Mouse (Mus musculus) large intestine, adult 2 months (tissue): ENCODE measurements around the gene Kcnh2. TPM values are rescaled to one million over a fixed set of nuclear protein-coding genes. Genes with fewer than 3 reads are reported as not detected.

ENCODE experiments used
- DNase-seq: peaks from one replicate; pipeline ENCODE4 v3.0.0-alpha.2; 2012; ENCODE audit warnings: low read depth, low spot score
- WGBS: fragments of 180-500 bp; shearing (Covaris S2); methylation state at CpG from one replicate; pipeline ENCODE4 v1.1.7; 2018; 5-methylcytosine and 5-hydroxymethylcytosine counted together
- polyA plus RNA-seq: library from polyadenylated mRNA; depleted of rRNA; stranded (reverse); fragments of >200 nt; gene quantifications from 2 replicates; pipeline ENCODE4 v1.2.3, GENCODE M21; 2012

Gene Kcnh2
- polyA plus RNA-seq, 1 experiment = 17.6 TPM

DNA sequence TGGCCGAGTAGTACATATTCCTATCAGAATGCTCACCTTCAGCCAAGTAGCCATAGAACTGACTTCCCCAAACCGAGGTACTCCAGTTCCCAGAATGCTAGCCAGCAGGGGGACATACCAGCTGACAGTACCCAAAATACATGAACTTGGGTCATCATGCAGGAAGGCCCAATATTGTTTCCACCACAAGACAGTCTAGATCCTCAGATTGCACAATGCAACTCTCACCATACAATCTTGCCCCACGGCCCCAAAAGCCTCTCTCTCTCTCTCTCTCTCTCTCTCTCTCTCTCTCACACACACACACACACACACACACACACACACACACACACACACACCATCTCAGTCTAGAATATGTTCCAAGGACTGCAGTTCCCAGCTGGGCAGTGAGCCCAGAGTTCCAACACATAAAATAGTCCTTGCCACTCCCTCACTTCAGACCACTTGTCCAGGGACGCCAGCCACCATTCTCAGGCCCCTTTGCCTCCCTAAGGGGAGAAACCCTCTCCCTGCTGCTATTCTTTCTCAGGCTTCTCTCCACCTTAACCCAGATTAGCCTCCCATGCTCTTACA lies 24.5 kb downstream of the Kcnh2 start:
- 48% methylated on average over 4 of the region's 4 CpGs for WGBS

DNA sequence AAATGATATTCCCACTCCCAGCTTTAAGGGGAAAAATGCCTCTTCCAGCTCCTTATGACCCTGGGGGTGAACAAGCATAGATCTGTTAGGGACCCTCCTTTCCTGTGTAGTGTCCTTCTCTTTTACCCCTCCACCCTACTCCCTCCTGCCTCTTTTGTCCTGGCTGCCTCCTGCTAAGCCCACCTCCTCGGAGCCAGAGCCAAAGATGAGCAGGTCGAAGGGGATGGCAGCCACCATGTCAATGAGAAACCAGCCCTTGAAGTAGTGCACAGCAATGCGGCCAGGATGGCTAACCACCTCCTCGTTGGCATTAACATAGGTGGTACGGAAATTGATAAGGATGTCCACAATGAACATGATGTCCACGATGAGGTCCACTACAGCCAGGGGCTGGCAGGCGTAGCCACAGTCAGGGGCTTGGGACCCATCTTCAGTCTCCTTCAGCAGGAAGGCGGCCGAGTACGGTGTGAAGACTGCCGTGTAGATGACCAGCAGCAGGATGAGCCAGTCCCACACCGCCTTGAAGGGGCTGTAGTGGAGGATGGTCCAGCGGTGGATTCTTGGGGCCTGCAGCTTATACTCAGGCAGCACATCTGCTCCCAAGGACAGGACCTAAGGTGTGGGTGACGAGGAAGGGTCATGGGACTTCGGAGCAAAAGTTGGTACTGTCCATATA lies 25.1 kb downstream of the Kcnh2 start:
- WGBS = 92% methylated on average over 15 of the region's 15 CpGs
- no peak for DNase-seq

More for the DNA sequence above, 24.5 kb downstream of the Kcnh2 start:
- DNase-seq = no peak

DNA sequence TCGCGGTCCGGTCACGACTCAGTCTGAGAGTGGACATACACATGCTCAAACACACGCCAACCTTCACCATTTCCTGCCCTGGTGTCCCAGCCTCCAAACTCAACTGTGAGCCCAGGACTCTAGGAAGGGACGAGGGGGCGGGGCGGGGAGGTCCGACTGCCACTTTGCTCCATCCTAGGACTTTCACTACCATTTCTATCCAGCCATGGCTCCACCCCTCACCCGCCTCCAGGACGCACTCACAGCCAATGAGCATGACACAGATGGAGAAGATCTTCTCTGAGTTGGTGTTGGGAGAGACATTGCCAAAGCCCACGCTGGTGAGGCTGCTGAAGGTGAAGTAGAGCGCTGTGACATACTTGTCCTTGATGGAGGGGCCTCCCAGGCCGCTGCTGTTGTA lies 26.2 kb downstream of the Kcnh2 start:
- 53% methylated on average over 14 of the region's 14 CpGs for WGBS
- DNase-seq = no peak

DNA sequence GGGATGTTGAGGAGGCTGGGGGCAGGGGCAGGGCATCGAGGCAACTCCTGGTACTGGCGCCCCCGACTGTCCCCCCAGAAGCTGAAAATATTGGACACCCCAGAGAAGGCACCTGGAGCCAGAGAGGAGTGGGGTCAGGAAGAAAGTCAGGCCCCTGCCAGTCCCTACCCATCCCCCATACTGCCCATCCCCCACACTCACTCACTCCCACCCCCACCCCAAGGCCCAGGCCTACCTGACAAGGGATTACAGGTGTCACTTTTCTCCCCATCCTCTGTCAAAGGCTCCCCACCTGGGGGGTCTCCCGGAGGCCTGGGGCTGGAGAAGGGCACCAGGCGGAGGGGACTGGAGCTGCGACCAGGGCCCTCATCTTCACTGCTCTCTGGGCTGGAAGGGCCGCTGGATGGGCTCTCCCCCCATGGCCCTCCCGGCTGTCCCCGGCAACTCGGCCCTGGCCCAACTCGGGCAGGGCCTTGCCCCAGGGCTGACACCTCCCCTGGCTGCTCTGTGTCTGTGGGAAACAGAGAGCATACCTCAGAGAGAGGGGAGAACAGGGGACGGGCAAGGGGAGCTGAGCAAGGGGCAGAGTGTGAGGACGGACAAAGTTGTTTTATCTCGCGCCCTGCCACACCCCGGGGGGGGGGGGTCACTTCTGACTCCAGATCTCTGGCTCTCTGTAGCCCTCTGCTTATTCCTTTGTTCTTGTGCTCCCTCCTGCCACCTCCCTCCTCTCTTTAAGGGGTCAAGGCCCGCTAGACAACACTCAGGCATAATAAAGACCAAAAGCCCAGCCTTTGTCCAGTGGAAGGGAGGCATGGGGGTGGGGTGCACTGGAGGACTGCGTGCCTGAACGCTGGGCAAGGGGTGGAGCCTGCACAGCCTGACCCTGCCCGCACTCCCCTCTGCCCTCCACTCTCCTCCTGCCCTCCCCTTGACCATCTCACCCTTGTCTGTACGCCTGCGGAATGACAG lies 29.4 kb downstream of the Kcnh2 start:
- no peak for DNase-seq
- WGBS = 32% methylated on average over 22 of the region's 22 CpGs

DNA sequence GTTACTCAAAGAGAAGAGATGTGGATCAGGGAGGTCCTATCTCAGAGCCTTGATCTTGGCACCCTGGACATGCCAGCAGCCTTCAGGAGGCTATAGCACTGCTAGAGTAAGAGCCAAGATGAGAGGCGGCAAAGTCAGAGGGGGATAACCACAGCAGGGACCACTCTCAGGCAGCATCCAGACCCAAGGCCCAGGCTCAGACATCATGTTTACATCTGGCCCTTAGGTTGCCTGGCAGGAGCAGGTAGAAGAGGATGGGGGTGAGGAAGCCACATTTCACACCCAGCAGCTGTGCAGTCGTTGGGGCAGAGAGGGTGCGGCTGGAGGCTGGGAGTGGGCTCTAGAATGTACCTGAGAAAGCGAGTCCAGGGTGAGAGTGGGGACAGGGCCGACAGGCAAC lies 30.5 kb downstream of the Kcnh2 start:
- no peak for DNase-seq
- 58% methylated on average over 5 of the region's 5 CpGs for WGBS

DNA sequence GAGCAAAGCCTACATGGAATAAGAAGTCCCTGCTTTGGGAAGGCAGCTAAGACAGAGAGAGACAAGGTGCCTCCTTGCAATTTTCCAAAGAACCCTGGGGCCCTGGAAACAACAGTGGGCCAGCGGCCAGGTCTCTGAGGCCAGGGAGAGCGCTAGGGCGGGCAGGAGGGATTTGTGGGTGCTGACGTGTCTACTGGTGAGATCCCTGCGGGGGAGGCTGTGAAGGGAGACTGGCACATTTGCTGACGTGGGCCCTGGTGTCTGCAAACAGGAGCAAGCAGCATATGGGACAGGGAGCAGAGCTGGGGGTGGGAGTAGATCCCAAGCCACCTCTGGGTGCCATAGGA lies 31.0 kb downstream of the Kcnh2 start:
- DNase-seq = no peak
- whole genome bisulfite sequencing = 39% methylated on average over 6 of the region's 6 CpGs

DNA sequence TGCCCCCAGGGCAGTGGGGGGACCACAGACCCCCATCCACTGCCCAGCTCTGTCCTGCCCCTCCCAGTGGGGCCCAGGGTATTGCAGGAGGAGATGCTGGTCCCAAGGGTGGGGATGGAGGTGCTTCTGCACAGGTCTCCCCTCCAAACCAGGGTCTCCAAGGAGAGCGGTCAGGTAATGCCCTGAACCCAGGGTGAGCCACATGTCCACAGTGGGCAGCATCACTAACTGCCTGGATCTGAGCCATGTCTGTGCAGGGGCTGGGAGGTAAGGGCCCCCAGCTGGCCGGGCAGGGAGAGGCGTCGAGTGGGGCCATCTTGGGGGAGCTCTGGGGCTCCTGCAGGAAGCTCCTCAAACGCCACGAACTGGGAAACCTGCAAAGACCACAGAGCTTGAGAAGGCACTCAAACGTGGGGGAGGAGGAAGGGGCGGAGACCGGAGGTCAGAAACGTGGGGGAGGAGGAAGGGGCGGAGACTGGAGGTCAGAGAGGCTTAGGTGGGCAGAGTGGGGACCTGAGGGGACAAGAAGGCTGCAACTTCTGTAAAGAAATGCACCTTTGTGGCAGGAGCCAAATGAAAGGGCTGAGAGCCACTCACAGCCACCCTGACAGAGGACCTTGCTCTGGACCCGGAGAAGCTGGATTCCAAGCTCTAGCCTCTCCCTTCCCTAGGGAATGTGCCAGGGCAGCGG lies 31.5 kb downstream of the Kcnh2 start:
- no peak for DNase-seq
- WGBS = 26% methylated on average over 13 of the region's 13 CpGs

DNA sequence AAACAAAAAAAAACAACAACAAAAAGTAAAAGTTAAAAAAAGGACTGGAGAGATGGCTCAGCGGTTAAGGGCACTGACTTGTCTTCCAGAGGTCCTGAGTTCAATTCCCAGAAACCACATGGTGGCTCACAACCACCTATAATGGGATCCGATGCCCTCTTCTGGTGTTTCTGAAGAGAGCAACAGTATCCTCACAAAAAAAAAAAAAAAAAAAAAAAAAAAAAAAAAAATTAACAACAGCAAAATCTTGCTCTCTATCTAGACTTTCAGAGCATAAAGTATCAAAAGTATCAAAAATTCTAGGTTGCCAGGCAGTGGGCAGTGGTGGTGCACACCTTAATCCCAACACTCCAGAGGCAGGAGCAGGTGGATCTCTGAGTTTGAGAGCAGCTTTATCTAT lies 42.2 kb downstream of the Kcnh2 start:
- WGBS = 85% methylated on average over 2 of the region's 2 CpGs
- DNase-seq = no peak

DNA sequence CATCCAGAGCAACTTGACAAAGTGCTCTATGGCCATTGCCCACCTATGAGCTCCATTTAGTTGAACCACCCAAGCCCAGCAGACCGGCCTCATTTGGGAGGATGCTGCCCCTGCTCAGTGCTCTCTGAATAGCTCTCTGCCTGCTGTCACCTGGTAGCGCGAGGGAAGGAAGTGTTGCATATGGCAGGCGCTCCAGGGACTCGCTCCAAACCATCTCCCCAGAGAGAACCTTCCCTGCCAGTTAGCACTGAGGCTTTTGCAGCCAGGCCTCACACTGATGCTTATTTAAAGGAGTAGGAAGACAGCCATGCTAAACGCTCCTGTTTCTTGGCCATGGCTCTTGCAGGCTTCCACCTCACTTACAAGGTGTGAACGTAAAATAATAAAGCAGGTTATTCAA lies 42.8 kb downstream of the Kcnh2 start:
- no peak for DNase-seq
- WGBS = 72% methylated on average over 7 of the region's 7 CpGs

DNA sequence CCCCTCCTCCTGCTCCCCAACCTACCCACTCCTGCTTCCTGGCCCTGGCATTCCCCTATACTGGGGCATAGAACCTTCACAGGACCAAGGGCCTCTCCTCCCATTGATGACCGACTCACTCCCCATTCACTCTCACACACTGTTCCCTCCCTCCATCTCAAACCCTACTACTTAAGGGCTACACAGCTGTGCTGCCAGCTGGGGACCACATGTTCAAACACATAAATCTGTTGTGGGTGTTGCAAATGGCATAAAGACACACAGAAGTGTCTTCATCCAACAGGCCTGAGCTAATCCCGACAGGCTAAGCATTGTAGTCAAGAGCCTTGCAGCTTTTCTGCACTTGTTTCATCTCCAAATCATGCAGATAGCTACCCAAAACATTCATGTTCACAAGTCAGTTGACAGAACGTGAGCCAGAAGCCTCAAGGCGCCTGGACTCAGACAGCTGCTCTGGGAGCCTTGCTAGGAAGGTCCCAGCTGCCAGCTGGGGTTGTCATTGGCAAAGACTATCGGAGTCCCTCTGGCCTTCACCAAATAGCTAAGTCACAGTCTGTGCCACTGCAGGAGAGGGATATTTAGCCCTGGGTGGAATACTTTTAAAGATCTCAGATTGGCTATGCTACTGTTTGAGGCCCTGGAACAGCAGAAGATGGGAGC lies 44.2 kb downstream of the Kcnh2 start:
- WGBS = 61% methylated on average over 5 of the region's 5 CpGs

DNA sequence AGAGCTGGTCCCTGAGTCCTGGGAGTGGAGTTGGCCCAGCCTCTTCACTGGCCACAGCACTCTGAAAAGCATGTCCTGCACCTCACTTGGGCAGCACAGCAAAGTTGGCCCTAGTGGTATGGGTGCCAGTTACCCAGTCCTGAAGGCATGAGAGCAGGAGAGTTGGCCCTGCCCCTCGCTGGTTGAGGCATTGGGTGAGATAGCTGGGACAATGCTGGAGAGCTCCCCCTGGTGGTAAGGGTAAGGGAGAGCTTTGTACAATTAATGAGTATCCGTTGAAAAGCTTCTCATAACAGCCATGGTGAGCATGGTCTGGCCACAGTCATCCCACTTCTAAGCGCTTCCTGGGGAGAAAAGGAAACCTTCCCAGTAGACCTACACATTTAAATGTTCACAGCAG lies 48.2 kb downstream of the Kcnh2 start:
- WGBS = 45% methylated on average over 3 of the region's 3 CpGs
- DNase-seq = peak; percentile 35

More for the DNA sequence above, 44.2 kb downstream of the Kcnh2 start:
- DNase-seq = no peak

DNA sequence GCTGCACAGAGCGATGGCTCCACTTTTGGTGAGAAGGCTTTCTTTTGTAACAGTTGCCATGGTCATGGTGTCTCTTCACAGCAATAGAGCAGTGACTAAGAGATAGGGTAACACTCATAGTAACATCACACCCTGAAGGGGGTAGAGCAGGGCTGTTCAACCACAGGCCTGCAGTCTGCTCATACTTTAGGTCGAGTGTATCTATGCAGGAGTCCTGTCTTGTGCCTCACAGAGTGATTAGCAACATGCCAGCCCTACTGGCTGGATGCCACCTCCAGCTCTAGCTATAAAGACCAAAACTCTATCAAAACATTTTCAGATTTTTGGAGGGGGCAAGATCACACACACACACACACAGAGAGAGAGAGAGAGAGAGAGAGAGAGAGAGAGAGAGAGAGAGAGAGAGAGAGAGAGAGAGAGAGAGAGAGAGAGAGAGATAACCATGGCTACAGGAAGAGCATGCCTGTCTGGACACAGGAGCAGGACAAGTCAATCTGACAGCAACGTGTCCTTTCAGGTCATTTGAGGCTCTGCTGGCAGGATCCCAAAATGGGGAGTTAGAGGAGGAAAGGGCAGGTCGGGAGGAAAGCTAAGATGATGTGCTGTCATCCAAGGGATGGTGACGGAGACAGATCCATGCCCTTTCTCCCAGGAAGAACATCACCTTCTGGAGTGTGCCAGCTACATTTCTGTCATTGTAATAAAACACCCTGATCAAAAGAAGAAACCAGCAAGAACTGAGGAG lies 51.4 kb downstream of the Kcnh2 start:
- 44% methylated on average over 5 of the region's 5 CpGs for WGBS
- no peak for DNase-seq

DNA sequence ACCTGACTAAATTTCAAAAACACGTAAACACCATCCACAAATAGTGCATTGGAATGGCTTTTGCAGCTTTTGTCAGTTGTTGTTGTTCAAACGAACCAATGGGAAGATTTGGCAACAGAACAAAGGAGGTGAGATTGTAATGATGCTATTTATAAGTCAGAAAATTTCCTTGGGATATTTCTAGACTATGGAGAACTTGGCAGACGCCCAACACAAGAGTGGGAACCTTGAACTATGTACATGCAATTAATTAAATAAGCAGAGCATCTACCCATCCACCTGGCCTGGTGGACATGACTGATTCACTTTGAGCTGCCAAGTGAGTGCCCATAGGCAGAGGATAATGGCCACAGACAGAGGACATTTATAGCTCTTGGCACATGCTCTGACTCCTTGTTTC lies 59.5 kb downstream of the Kcnh2 start:
- DNase-seq = no peak
- WGBS = 36% methylated on average over 3 of the region's 3 CpGs

DNA sequence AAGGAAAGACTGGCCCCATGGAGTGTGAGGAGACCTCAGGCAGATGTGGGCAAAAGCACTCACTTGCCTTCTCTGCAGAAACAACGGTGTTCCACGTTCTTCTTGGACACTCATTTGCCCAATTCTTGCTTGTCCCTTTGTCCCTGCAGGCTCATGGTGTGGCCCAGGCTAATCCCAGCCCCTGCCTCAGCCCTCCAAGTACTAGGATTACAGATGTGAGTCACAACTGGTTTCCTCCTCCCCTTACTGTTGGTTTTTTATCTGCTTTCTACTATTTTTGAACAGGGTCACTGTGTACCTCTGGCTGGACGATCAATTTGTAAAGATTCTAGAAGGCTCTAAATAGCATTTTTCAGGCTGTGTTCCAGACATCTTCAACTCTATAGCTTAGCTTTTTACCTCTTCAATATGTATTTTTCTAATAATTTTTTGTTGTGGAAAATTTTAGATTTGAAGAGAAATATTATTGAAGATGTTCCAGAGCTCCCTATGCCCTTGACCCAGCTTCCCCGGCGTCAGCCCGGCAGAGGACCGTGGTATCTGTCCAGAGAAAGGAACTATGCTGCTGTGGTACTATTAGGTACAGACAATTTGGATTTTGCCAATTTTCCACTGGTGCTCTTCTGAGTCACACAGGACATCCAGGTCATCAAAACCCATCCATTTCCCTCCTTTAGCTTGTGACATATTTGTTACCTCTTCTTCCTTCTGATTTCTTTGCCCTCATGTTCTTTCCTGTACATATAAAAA lies 65.0 kb downstream of the Kcnh2 start:
- 76% methylated on average over 7 of the region's 7 CpGs for WGBS
- DNase-seq = no peak

DNA sequence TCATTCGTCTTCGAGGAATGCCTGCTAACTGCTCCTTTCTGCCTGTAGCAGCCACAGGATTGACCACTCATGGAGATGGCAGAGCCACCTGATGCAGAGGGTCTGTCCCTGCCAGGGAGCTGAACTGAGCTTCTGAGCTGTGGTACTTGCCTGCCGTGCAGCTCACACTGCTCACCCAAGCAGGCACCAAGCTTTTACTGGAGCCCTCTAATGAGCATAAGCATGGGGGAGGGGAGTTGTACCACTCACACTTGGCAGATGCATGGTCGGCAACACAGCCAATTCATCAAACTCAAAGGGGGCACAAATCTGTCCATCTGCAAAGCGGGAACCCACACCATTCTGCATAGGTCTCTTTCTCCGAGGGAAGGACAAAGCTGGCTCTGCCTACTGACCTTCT lies 67.3 kb downstream of the Kcnh2 start:
- 80% methylated on average over 6 of the region's 6 CpGs for WGBS
- no peak for DNase-seq

DNA sequence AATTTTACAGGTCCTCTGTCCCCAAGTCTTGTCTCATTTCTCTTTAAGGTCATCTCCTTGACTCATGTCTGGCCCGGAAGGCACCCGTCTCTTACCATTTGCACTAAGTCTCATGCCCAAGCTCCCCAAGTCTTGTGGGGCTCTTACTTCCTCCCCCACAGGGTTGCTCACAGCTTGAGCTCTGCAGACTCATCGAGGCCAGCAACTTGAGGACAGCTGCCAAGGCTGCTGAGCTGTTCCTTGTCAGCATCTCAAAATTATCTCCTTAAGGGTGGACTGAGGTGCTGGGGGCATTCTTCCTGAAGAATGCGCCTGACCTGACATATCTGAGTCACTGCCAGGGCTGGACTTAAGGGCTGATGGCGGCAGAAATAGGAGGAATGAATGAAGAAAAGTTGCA lies 68.2 kb downstream of the Kcnh2 start:
- WGBS = 70% methylated on average over 5 of the region's 5 CpGs
- no peak for DNase-seq

DNA sequence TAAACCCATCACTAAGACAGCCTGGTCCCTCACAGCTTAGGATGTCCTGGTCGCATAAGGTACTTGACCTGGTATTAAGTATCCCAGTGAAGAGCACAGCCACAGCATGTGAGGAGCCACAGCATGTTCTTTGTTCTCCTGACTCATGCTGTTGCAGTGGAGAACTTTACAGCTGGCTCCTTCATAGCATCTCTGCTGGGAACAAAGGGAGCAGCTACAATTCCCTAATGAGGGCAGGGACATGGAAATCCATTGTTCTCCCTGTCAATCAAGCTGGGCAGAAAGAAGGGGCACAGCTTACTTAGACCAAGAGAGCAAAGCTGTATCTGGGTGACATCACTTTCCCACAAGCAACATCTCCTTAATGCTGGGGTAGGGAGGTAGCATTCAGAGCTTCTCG lies 70.9 kb downstream of the Kcnh2 start:
- 76% methylated on average over 2 of the region's 2 CpGs for WGBS
- DNase-seq = no peak

DNA sequence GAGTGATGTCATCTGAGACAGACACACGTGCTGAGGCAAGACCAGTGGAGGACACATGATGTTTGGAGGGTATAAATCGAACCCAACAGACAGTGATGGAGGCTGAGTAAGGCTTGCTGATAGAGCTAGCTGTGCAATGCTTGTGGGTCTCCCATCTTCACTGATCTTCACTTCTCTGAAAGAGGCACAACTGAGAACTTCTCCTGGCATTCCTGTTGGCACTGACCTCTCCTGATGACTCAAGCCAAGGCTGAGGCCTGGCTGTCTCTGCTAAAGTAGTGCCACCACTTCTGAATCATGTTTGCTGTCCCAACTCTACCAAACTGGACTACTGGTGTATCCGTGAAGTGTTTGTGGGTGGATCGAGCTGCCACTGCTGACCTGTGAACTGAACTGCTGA lies 71.9 kb downstream of the Kcnh2 start:
- DNase-seq = no peak
- 77% methylated on average over 4 of the region's 4 CpGs for WGBS
